Mouse (Mus musculus) CH12.LX (cell line): ENCODE results near the gene Metap2. TPM values are rescaled to one million over a fixed set of nuclear protein-coding genes. Genes with fewer than 3 reads are reported as not detected.

ENCODE experiments used
- DNase-seq: peaks from one replicate; pipeline ENCODE4 v3.0.0-alpha.2; 2013; ENCODE audit errors: extremely low read depth
- H3K27ac ChIP-seq: 2 replicates; pipeline ENCODE4 v1.5.1; 2012; ENCODE audit warnings: low read depth, mild to moderate bottlenecking, control low read depth, moderate library complexity; ENCODE audit not compliant: insufficient read depth
- H3K27me3 ChIP-seq: replicated peaks from 2 replicates; pipeline ENCODE3; 2012; ENCODE audit warnings: inconsistent platforms
- H3K36me3 ChIP-seq, 2 experiments: replicated peaks in 1 of 2; 2 replicates each; pipeline versions ENCODE3 to v1.6.1; 2012; ENCODE audit warnings: inconsistent platforms in 1 of 2, low read length in 1 of 2, mild to moderate bottlenecking in 1 of 2, mixed read lengths in 1 of 2, moderate library complexity in 1 of 2; ENCODE audit not compliant: control insufficient read depth in 1 of 2, insufficient read depth in 1 of 2
- H3K4me1 ChIP-seq, 2 experiments: 2 replicates each; pipeline ENCODE4 v1.6.1; 2012; ENCODE audit warnings: inconsistent platforms in 1 of 2, moderate library complexity in 1 of 2; ENCODE audit not compliant: insufficient read depth in 2 of 2, control insufficient read depth in 1 of 2
- H3K4me2 ChIP-seq: 2 replicates; pipeline ENCODE4 v1.6.1; 2012; ENCODE audit warnings: low read depth, mild to moderate bottlenecking, control low read depth; ENCODE audit not compliant: poor library complexity, insufficient read depth, severe bottlenecking
- H3K4me3 ChIP-seq, 3 experiments: fragments of 150-350 bp in 1 of 3; sonication (generic) in 1 of 3; replicated peaks in 1 of 3; 2 replicates each; pipeline versions ENCODE3 to v1.5.1; 2011 to 2012; ENCODE audit warnings: low read depth in 2 of 3, low read length in 2 of 3, mild to moderate bottlenecking in 2 of 3, moderate library complexity in 2 of 3, control low read depth in 1 of 3, improper control_type of control experiment in 1 of 3, inconsistent platforms in 1 of 3, mixed read lengths in 1 of 3; ENCODE audit not compliant: poor library complexity in 1 of 3
- H3K79me2 ChIP-seq: replicated peaks from 2 replicates; pipeline ENCODE4 v1.6.1; 2012; ENCODE audit warnings: mild to moderate bottlenecking, moderate library complexity; ENCODE audit not compliant: control insufficient read depth, poor library complexity, insufficient read depth, severe bottlenecking; ENCODE audit errors: extremely low read depth
- H3K9ac ChIP-seq: 2 replicates; pipeline ENCODE4 v1.6.1; 2012; ENCODE audit warnings: low read depth, mild to moderate bottlenecking, control low read depth, moderate library complexity; ENCODE audit not compliant: insufficient read depth
- H3K9me3 ChIP-seq: replicated peaks from 2 replicates; pipeline ENCODE3; 2012; ENCODE audit warnings: low read length, inconsistent platforms, mixed read lengths
- BHLHE40 ChIP-seq: IDR thresholded peaks from 2 replicates; pipeline ENCODE4 v1.6.1; 2011; ENCODE audit warnings: mild to moderate bottlenecking, low read depth, low read length, improper control_type of control experiment
- CHD1 ChIP-seq: IDR thresholded peaks from 2 replicates; pipeline ENCODE4 v1.6.1; 2012; ENCODE audit warnings: low read depth, low read length, improper control_type of control experiment, inconsistent platforms
- CTCF ChIP-seq, 2 experiments: IDR thresholded peaks in 1 of 2; conservative IDR thresholded peaks in 1 of 2; 2 replicates each; pipeline ENCODE4 v1.5.1; 2011 to 2012; ENCODE audit warnings: low read depth in 2 of 2, low read length in 2 of 2, improper control_type of control experiment in 1 of 2, inconsistent platforms in 1 of 2, mild to moderate bottlenecking in 1 of 2, moderate library complexity in 1 of 2
- E2F4 ChIP-seq: IDR thresholded peaks from 2 replicates; pipeline ENCODE4 v1.6.1; 2011; ENCODE audit warnings: low read depth, low read length, improper control_type of control experiment; ENCODE audit not compliant: insufficient replicate concordance
- EP300 ChIP-seq: IDR thresholded peaks from 2 replicates; pipeline ENCODE4 v1.6.1; 2011; ENCODE audit warnings: low read length, improper control_type of control experiment
- ETS1 ChIP-seq: conservative IDR thresholded peaks from 2 replicates; pipeline ENCODE4 v1.6.1; 2012; ENCODE audit warnings: low read depth, mild to moderate bottlenecking, inconsistent platforms, low read length, improper control_type of control experiment, moderate library complexity
- IRF4 ChIP-seq: IDR thresholded peaks from 2 replicates; pipeline ENCODE4 v1.6.1; 2014; ENCODE audit warnings: low read depth, mild to moderate bottlenecking, inconsistent platforms, low read length, improper control_type of control experiment
- JUN ChIP-seq: IDR thresholded peaks from 2 replicates; pipeline ENCODE4 v1.6.1; 2011; ENCODE audit warnings: low read depth, mild to moderate bottlenecking, low read length, improper control_type of control experiment, moderate library complexity; ENCODE audit not compliant: insufficient read depth
- KAT2A ChIP-seq: IDR thresholded peaks from 2 replicates; pipeline ENCODE4 v1.6.1; 2012; ENCODE audit warnings: low read length, improper control_type of control experiment, inconsistent platforms; ENCODE audit not compliant: insufficient replicate concordance
- MAFK ChIP-seq: IDR thresholded peaks from 2 replicates; pipeline ENCODE4 v1.6.1; 2011; ENCODE audit warnings: low read length, improper control_type of control experiment; ENCODE audit not compliant: insufficient replicate concordance
- MAX ChIP-seq: IDR thresholded peaks from 2 replicates; pipeline ENCODE4 v1.6.1; 2011; ENCODE audit warnings: low read length, improper control_type of control experiment
- MEF2A ChIP-seq: IDR thresholded peaks from 2 replicates; pipeline ENCODE4 v1.6.1; 2014; ENCODE audit warnings: low read depth, mild to moderate bottlenecking, inconsistent platforms, low read length, improper control_type of control experiment, borderline replicate concordance
- NELFE ChIP-seq: IDR thresholded peaks from 2 replicates; pipeline ENCODE4 v1.6.1; 2011; ENCODE audit warnings: low read depth, low read length, improper control_type of control experiment
- PAX5 ChIP-seq: IDR thresholded peaks from 2 replicates; pipeline ENCODE4 v1.6.1; 2012; ENCODE audit warnings: low read length, inconsistent platforms, mixed read lengths
- RAD21 ChIP-seq: IDR thresholded peaks from 2 replicates; pipeline ENCODE4 v1.6.1; 2011; ENCODE audit warnings: low read depth, mild to moderate bottlenecking, low read length, improper control_type of control experiment, moderate library complexity
- RCOR1 ChIP-seq: conservative IDR thresholded peaks from 2 replicates; pipeline ENCODE4 v1.6.1; 2012; ENCODE audit warnings: low read depth, mild to moderate bottlenecking, inconsistent platforms, low read length, improper control_type of control experiment
- TCF12 ChIP-seq: IDR thresholded peaks from 2 replicates; pipeline ENCODE4 v1.6.1; 2014; ENCODE audit warnings: low read depth, mild to moderate bottlenecking, inconsistent platforms, low read length, improper control_type of control experiment
- UBTF ChIP-seq: IDR thresholded peaks from 2 replicates; pipeline ENCODE4 v1.6.1; 2012; ENCODE audit warnings: low read depth, mild to moderate bottlenecking, inconsistent platforms, low read length, improper control_type of control experiment, moderate library complexity
- USF1 ChIP-seq: IDR thresholded peaks from 2 replicates; pipeline ENCODE4 v1.6.1; 2014; ENCODE audit warnings: low read depth, mild to moderate bottlenecking, inconsistent platforms, low read length, improper control_type of control experiment
- USF2 ChIP-seq: conservative IDR thresholded peaks from 2 replicates; pipeline ENCODE4 v1.6.1; 2011; ENCODE audit warnings: low read depth, low read length, improper control_type of control experiment
- ZKSCAN1 ChIP-seq: IDR thresholded peaks from 2 replicates; pipeline ENCODE4 v1.6.1; 2012; ENCODE audit warnings: low read depth, inconsistent platforms, low read length, improper control_type of control experiment, borderline replicate concordance
- ZMIZ1 ChIP-seq: IDR thresholded peaks from 2 replicates; pipeline ENCODE4 v1.6.1; 2012; ENCODE audit warnings: low read depth, mild to moderate bottlenecking, inconsistent platforms, low read length, improper control_type of control experiment
- dilution Hi-C: fragments of 300-500 bp; cut with MboI; formaldehyde crosslinking; loops from 2 replicates; pipeline ENCODE4 v1.14.3; 2020; ENCODE audit warnings: low sequenced_read_pairs; ENCODE audit not compliant: extremely low pct_unique_long_range_greater_than_20kb, extremely low pct_ligation_motif_present
- in situ Hi-C: fragments of 300-500 bp; cut with MboI; formaldehyde crosslinking; loops from 3 replicates; pipeline ENCODE4 v1.14.3; 2019; ENCODE audit warnings: low sequenced_read_pairs, low pct_ligation_motif_present, low pct_unique_long_range_greater_than_20kb, mixed read lengths
- polyA plus RNA-seq: library from polyadenylated mRNA; unstranded; fragments of >175 nt; gene quantifications from 2 replicates; pipeline ENCODE4 v1.2.1, GENCODE M21; 2012; ENCODE audit warnings: low read depth; ENCODE audit not compliant: insufficient read length
- total RNA-seq, 2 experiments: library from RNA; depleted of rRNA; stranded (reverse); fragments of 300-350 nt in 1 of 2; fragments of >200 nt in 1 of 2; gene quantifications; 2 replicates each; pipeline ENCODE4 v1.2.3; 2012 to 2014

Metap2 gene
- total and polyA plus RNA-seq, 3 experiments: 183 to 710 (median 211) TPM

GRCm38 (mm10) chr10:93933980-93934379 lies 37.1 kb upstream of the Metap2 start:
- H3K4me2 ChIP-seq: no peak overlapping the region
- in situ Hi-C loops (no loop called here), dilution Hi-C loops (no loop called here)
- H3K9ac ChIP-seq: no peak overlapping the region
- no peaks in the 10 kb centered on the region for H3K9me3 ChIP-seq
- H3K4me3 ChIP-seq: no peak overlapping the region
- no peak for DNase-seq
- peaks cover 2% of the 10 kb centered on the region for H3K27me3 ChIP-seq
- H3K36me3 ChIP-seq: no peaks in the 10 kb centered on the region
- no peak for TF ChIP-seq MAFK
- TF ChIP-seq BHLHE40: no peak
- TF ChIP-seq E2F4: no peak
- no peak for TF ChIP-seq RAD21
- no peak for TF ChIP-seq CHD1
- no peak for TF ChIP-seq CTCF (conservative IDR thresholded peaks at IDR 0.05 in 1 of 2, IDR thresholded peaks at IDR 0.05 in 1 of 2; ENCODE audit: low read depth in 2 of 2, low read length in 2 of 2)
- TF ChIP-seq EP300: no peak
- no peak for TF ChIP-seq JUN
- no peak for TF ChIP-seq USF1
- TF ChIP-seq NELFE: no peak
- no peak overlapping the region for H3K27ac ChIP-seq
- no peaks in the 10 kb centered on the region for H3K79me2 ChIP-seq
- peaks cover 0 to 6% of the 10 kb centered on the region in 2 experiments; a peak in 3 of 4 replicates for H3K4me1 ChIP-seq

GRCm38 (mm10) chr10:93932861-93933260 lies 36.0 kb upstream of the Metap2 start:
- Histone ChIP-seq H3K79me2 (no peaks in the 10 kb centered on the region), H3K4me2 (peak overlapping the region; percentile 5), H3K4me3 (no peak overlapping the region), H3K4me1 (no peaks in the 10 kb centered on the region; a peak in 1 of 4 replicates), H3K27ac (no peak overlapping the region), H3K36me3 (no peaks in the 10 kb centered on the region), H3K27me3 (peaks cover 2% of the 10 kb centered on the region), H3K9ac (no peak overlapping the region), H3K9me3 (no peaks in the 10 kb centered on the region)
- in situ Hi-C loops: no loop called here
- TF ChIP-seq BHLHE40 (no peak), MAX (no peak), USF1 (no peak), ZKSCAN1 (no peak), MAFK (no peak), TCF12 (no peak), PAX5 (no peak), UBTF (no peak), RCOR1 (no peak), USF2 (no peak), KAT2A (no peak), ZMIZ1 (no peak), MEF2A (no peak), CTCF (conservative IDR thresholded peaks at IDR 0.05 in 1 of 2, IDR thresholded peaks at IDR 0.05 in 1 of 2; ENCODE audit: low read depth in 2 of 2, low read length in 2 of 2) (no peak), ETS1 (no peak), IRF4 (no peak)
- dilution Hi-C loops: no loop called here
- DNase-seq: no peak
